Mouse (Mus musculus) stomach, postnatal 0 days (tissue): Measurements from ENCODE around the gene Spdye4a.

Source experiments
- CTCF ChIP-seq: IDR thresholded peaks from 2 replicates; pipeline ENCODE4 v1.5.1; 2016; ENCODE audit warnings: antibody characterized with exemption, low read depth, mild to moderate bottlenecking, moderate library complexity
- EP300 ChIP-seq: optimal IDR thresholded peaks from 2 replicates; pipeline ENCODE3; 2016; ENCODE audit warnings: antibody characterized with exemption

DNA sequence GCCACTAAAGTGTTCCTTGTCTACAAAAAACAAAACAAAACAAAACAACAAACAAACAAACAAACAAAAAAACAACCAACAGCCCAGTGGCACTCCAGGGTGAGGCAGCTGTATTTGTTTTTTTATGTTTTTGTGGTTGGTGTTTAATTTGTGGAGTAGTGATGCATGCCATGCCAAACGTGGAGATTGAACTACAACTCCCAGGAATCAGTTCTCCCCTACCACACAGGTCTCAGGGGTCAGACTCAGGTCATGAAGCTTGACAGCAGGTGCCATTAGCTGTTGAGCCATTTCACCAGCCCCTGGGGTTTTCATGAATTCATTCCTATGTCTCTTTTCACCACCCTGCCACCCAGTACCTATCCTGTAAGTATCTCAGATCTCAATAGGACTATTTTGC is 38.7 kb upstream of the Spdye4a start:
- TF ChIP-seq CTCF (no peak), EP300 (no peak)
